Mouse (Mus musculus): Measurements from ENCODE around the gene Tbc1d21. TPM values are rescaled to one million over a fixed set of nuclear protein-coding genes. Genes with fewer than 3 reads are reported as not detected.

Tbc1d21 gene
- not detected in 2 replicates for polyA plus RNA-seq (2014; fragmentation: Nextera tagmentation; extraction: Ambion mirVana)

GRCm38 (mm10) chr9:58370355-58370754 is at the start of gene Tbc1d21:
Gene Tbc1d21 (minus strand): TSS chr9:58370455.
- 96% methylated on average over 1 of the region's 1 CpGs for WGBS
- DNase-seq (ENCODE audit: low spot score) (no peak), ATAC-seq (no peak)
- H3K4me1 ChIP-seq (ENCODE audit: control insufficient read depth, insufficient read depth, low read length), result peaks cover 3% of the 10 kb centered on the region
- H3K4me2 ChIP-seq (ENCODE audit: low read length), result no peak within 1 kb of the TSS
- H3K4me3 ChIP-seq (ENCODE audit: low read depth, low read length), result no peak within 1 kb of the TSS
- H3K27ac ChIP-seq (ENCODE audit: low read depth, low read length), result no peak within 1 kb of the TSS
- H3K36me3 ChIP-seq (ENCODE audit: control insufficient read depth, insufficient read depth, low read length), result no peaks in the 10 kb centered on the region
- no peak within 1 kb of the TSS for H3K9ac ChIP-seq (ENCODE audit: low read length)
- no peaks in the 10 kb centered on the region for H3K9me3 ChIP-seq (replicated peaks; ENCODE audit: control insufficient read depth, low read length)
- H3K27me3 ChIP-seq (replicated peaks; ENCODE audit: control insufficient read depth, insufficient read depth, low read length), result no peaks in the 10 kb centered on the region

GRCm38 (mm10) chr9:58411556-58411955 is 41.3 kb upstream of the Tbc1d21 start:
- 87% methylated on average over 9 of the region's 9 CpGs for WGBS
- H3K4me1 ChIP-seq (ENCODE audit: control insufficient read depth, insufficient read depth, low read length), result no peaks in the 10 kb centered on the region
- no peak overlapping the region for H3K27ac ChIP-seq (ENCODE audit: low read depth, low read length)
- no peak overlapping the region for H3K4me3 ChIP-seq (ENCODE audit: low read depth, low read length)
- no peaks in the 10 kb centered on the region for H3K36me3 ChIP-seq (ENCODE audit: control insufficient read depth, insufficient read depth, low read length)
- no peak overlapping the region for H3K4me2 ChIP-seq (ENCODE audit: low read length)
- no peaks in the 10 kb centered on the region for H3K27me3 ChIP-seq (replicated peaks; ENCODE audit: control insufficient read depth, insufficient read depth, low read length)
- no peak overlapping the region for H3K9ac ChIP-seq (ENCODE audit: low read length)
- H3K9me3 ChIP-seq (replicated peaks; ENCODE audit: control insufficient read depth, low read length), result no peaks in the 10 kb centered on the region
- ATAC-seq (no peak), DNase-seq (ENCODE audit: low spot score) (no peak)

- ATAC-seq (no peak), DNase-seq (ENCODE audit: low spot score) (no peak)
- Histone ChIP-seq H3K4me3 (ENCODE audit: low read depth, low read length) (no peak overlapping the region), H3K27me3 (replicated peaks; ENCODE audit: control insufficient read depth, insufficient read depth, low read length) (no peaks in the 10 kb centered on the region), H3K27ac (ENCODE audit: low read depth, low read length) (no peak overlapping the region), H3K9me3 (replicated peaks; ENCODE audit: control insufficient read depth, low read length) (no peaks in the 10 kb centered on the region), H3K4me2 (ENCODE audit: low read length) (no peak overlapping the region), H3K4me1 (ENCODE audit: control insufficient read depth, insufficient read depth, low read length) (no peaks in the 10 kb centered on the region), H3K9ac (ENCODE audit: low read length) (no peak overlapping the region), H3K36me3 (ENCODE audit: control insufficient read depth, insufficient read depth, low read length) (no peaks in the 10 kb centered on the region)
- WGBS, result 72% methylated on average over 4 of the region's 4 CpGs
Measured at GRCm38 (mm10) chr9:58410057-58410735, 39.9 kb upstream of the Tbc1d21 start.

GRCm38 (mm10) chr9:58409247-58409646 is 39.0 kb upstream of the Tbc1d21 start:
- no peaks in the 10 kb centered on the region for H3K36me3 ChIP-seq (ENCODE audit: control insufficient read depth, insufficient read depth, low read length)
- DNase-seq (ENCODE audit: low spot score), result no peak
- no peak overlapping the region for H3K4me3 ChIP-seq (ENCODE audit: low read depth, low read length)
- no peak overlapping the region for H3K4me2 ChIP-seq (ENCODE audit: low read length)
- H3K27me3 ChIP-seq (replicated peaks; ENCODE audit: control insufficient read depth, insufficient read depth, low read length), result no peaks in the 10 kb centered on the region
- no peak overlapping the region for H3K9ac ChIP-seq (ENCODE audit: low read length)
- no peak overlapping the region for H3K27ac ChIP-seq (ENCODE audit: low read depth, low read length)
- H3K9me3 ChIP-seq (replicated peaks; ENCODE audit: control insufficient read depth, low read length), result no peaks in the 10 kb centered on the region
- 66% methylated on average over 2 of the region's 2 CpGs for WGBS
- no peak for ATAC-seq
- H3K4me1 ChIP-seq (ENCODE audit: control insufficient read depth, insufficient read depth, low read length), result no peaks in the 10 kb centered on the region

GRCm38 (mm10) chr9:58404412-58404811 is 34.2 kb upstream of the Tbc1d21 start:
- ATAC-seq, result no peak
- no peak overlapping the region for H3K9ac ChIP-seq (ENCODE audit: low read length)
- 70% methylated on average over 4 of the region's 4 CpGs for whole genome bisulfite sequencing
- no peak overlapping the region for H3K27ac ChIP-seq (ENCODE audit: low read depth, low read length)
- H3K4me3 ChIP-seq (ENCODE audit: low read depth, low read length), result no peak overlapping the region
- H3K4me1 ChIP-seq (ENCODE audit: control insufficient read depth, insufficient read depth, low read length), result no peaks in the 10 kb centered on the region
- no peaks in the 10 kb centered on the region for H3K36me3 ChIP-seq (ENCODE audit: control insufficient read depth, insufficient read depth, low read length)
- no peaks in the 10 kb centered on the region for H3K9me3 ChIP-seq (replicated peaks; ENCODE audit: control insufficient read depth, low read length)
- no peak overlapping the region for H3K4me2 ChIP-seq (ENCODE audit: low read length)
- DNase-seq (ENCODE audit: low spot score), result no peak
- no peaks in the 10 kb centered on the region for H3K27me3 ChIP-seq (replicated peaks; ENCODE audit: control insufficient read depth, insufficient read depth, low read length)

GRCm38 (mm10) chr9:58401371-58402082 is 31.3 kb upstream of the Tbc1d21 start:
- ATAC-seq (no peak), DNase-seq (ENCODE audit: low spot score) (no peak)
- Histone ChIP-seq H3K4me2 (ENCODE audit: low read length) (no peak overlapping the region), H3K9ac (ENCODE audit: low read length) (no peak overlapping the region), H3K4me1 (ENCODE audit: control insufficient read depth, insufficient read depth, low read length) (no peaks in the 10 kb centered on the region), H3K27ac (ENCODE audit: low read depth, low read length) (no peak overlapping the region), H3K27me3 (replicated peaks; ENCODE audit: control insufficient read depth, insufficient read depth, low read length) (no peaks in the 10 kb centered on the region), H3K4me3 (ENCODE audit: low read depth, low read length) (no peak overlapping the region), H3K36me3 (ENCODE audit: control insufficient read depth, insufficient read depth, low read length) (no peaks in the 10 kb centered on the region), H3K9me3 (replicated peaks; ENCODE audit: control insufficient read depth, low read length) (no peaks in the 10 kb centered on the region)
- WGBS, result 88% methylated on average over 6 of the region's 6 CpGs

- 37% methylated on average over 5 of the region's 5 CpGs for WGBS
Measured at GRCm38 (mm10) chr9:58399609-58400008, 29.4 kb upstream of the Tbc1d21 start.

GRCm38 (mm10) chr9:58394605-58395004 is 24.4 kb upstream of the Tbc1d21 start:
- no peaks in the 10 kb centered on the region for H3K4me1 ChIP-seq (ENCODE audit: control insufficient read depth, insufficient read depth, low read length)
- no peak overlapping the region for H3K4me3 ChIP-seq (ENCODE audit: low read depth, low read length)
- no peaks in the 10 kb centered on the region for H3K9me3 ChIP-seq (replicated peaks; ENCODE audit: control insufficient read depth, low read length)
- 84% methylated on average over 8 of the region's 8 CpGs for WGBS
- H3K27me3 ChIP-seq (replicated peaks; ENCODE audit: control insufficient read depth, insufficient read depth, low read length), result no peaks in the 10 kb centered on the region
- no peak for DNase-seq (ENCODE audit: low spot score)
- H3K36me3 ChIP-seq (ENCODE audit: control insufficient read depth, insufficient read depth, low read length), result no peaks in the 10 kb centered on the region
- no peak overlapping the region for H3K27ac ChIP-seq (ENCODE audit: low read depth, low read length)
- no peak for ATAC-seq
- H3K9ac ChIP-seq (ENCODE audit: low read length), result no peak overlapping the region
- H3K4me2 ChIP-seq (ENCODE audit: low read length), result no peak overlapping the region

More at GRCm38 (mm10) chr9:58399609-58400008, 29.4 kb upstream of the Tbc1d21 start:
- no peak overlapping the region for H3K4me2 ChIP-seq (ENCODE audit: low read length)
- no peaks in the 10 kb centered on the region for H3K27me3 ChIP-seq (replicated peaks; ENCODE audit: control insufficient read depth, insufficient read depth, low read length)
- H3K36me3 ChIP-seq (ENCODE audit: control insufficient read depth, insufficient read depth, low read length), result no peaks in the 10 kb centered on the region
- no peak overlapping the region for H3K27ac ChIP-seq (ENCODE audit: low read depth, low read length)
- ATAC-seq (no peak), DNase-seq (ENCODE audit: low spot score) (no peak)
- H3K9me3 ChIP-seq (replicated peaks; ENCODE audit: control insufficient read depth, low read length), result no peaks in the 10 kb centered on the region
- no peaks in the 10 kb centered on the region for H3K4me1 ChIP-seq (ENCODE audit: control insufficient read depth, insufficient read depth, low read length)
- no peak overlapping the region for H3K9ac ChIP-seq (ENCODE audit: low read length)
- no peak overlapping the region for H3K4me3 ChIP-seq (ENCODE audit: low read depth, low read length)

- no peak overlapping the region for H3K9ac ChIP-seq (ENCODE audit: low read length)
- no peaks in the 10 kb centered on the region for H3K36me3 ChIP-seq (ENCODE audit: control insufficient read depth, insufficient read depth, low read length)
- H3K27ac ChIP-seq (ENCODE audit: low read depth, low read length), result no peak overlapping the region
- no peak overlapping the region for H3K4me2 ChIP-seq (ENCODE audit: low read length)
- no peak overlapping the region for H3K4me3 ChIP-seq (ENCODE audit: low read depth, low read length)
- no peaks in the 10 kb centered on the region for H3K9me3 ChIP-seq (replicated peaks; ENCODE audit: control insufficient read depth, low read length)
- no peaks in the 10 kb centered on the region for H3K4me1 ChIP-seq (ENCODE audit: control insufficient read depth, insufficient read depth, low read length)
- DNase-seq (ENCODE audit: low spot score) (no peak), ATAC-seq (no peak)
- no peaks in the 10 kb centered on the region for H3K27me3 ChIP-seq (replicated peaks; ENCODE audit: control insufficient read depth, insufficient read depth, low read length)
- WGBS, result 30% methylated on average over 1 of the region's 1 CpGs
Measured at GRCm38 (mm10) chr9:58393875-58394274, 23.6 kb upstream of the Tbc1d21 start.
